Mouse (Mus musculus): ENCODE measurements around the gene Mesp1. TPM values are rescaled to one million over a fixed set of nuclear protein-coding genes. Genes with fewer than 3 reads are reported as not detected.

Gene Mesp1
- total and polyA plus RNA-seq, 3 experiments = not detected

- H3K36me3 ChIP-seq (replicated peaks in 1 of 2; ENCODE audit: control insufficient read depth in 1 of 2, insufficient read depth in 1 of 2, low read length in 1 of 2) = no peaks in the 10 kb centered on the region
- dilution Hi-C loops (cut with MboI; ENCODE audit: extremely low pct_ligation_motif_present, extremely low pct_unique_long_range_greater_than_20kb, low sequenced_read_pairs) (no loop called here), in situ Hi-C loops (cut with MboI; ENCODE audit: low pct_ligation_motif_present, low pct_unique_long_range_greater_than_20kb, low sequenced_read_pairs) (no loop called here)
- no peak overlapping the region for H3K27ac ChIP-seq (ENCODE audit: insufficient read depth, low read depth)
- peak; percentile 51 for DNase-seq (ENCODE audit: extremely low read depth)
- H3K4me1 ChIP-seq (ENCODE audit: control insufficient read depth in 1 of 2, insufficient read depth in 2 of 2) = peaks cover 0 to 3% of the 10 kb centered on the region in 2 experiments; a peak in 1 of 4 replicates
- no peak overlapping the region for H3K4me3 ChIP-seq (replicated peaks in 1 of 3; ENCODE audit: low read depth in 2 of 3, low read length in 2 of 3, poor library complexity in 1 of 3)
- H3K9ac ChIP-seq (ENCODE audit: insufficient read depth, low read depth) = no peak overlapping the region
- H3K4me2 ChIP-seq (ENCODE audit: insufficient read depth, low read depth, poor library complexity, severe bottlenecking) = no peak overlapping the region
- TF ChIP-seq E2F4 (IDR thresholded peaks at IDR 0.05; ENCODE audit: insufficient replicate concordance, low read depth, low read length) = no peak
- TF ChIP-seq TBP (conservative IDR thresholded peaks at IDR 0.05; ENCODE audit: low read depth, low read length) = no peak
- no peak for TF ChIP-seq JUN (IDR thresholded peaks at IDR 0.05; ENCODE audit: insufficient read depth, low read depth, low read length)
- peak; percentile 74 to 85 for TF ChIP-seq CTCF (conservative IDR thresholded peaks at IDR 0.05 in 1 of 2, IDR thresholded peaks at IDR 0.05 in 1 of 2; ENCODE audit: low read depth in 2 of 2, low read length in 2 of 2)
- peak; percentile 36 for TF ChIP-seq RAD21 (IDR thresholded peaks at IDR 0.05; ENCODE audit: low read depth, low read length)
- TF ChIP-seq SMC3 (IDR thresholded peaks at IDR 0.05; ENCODE audit: low read depth, low read length) = peak; percentile 49
- TF ChIP-seq USF2 (conservative IDR thresholded peaks at IDR 0.05; ENCODE audit: low read depth, low read length) = no peak
- peaks cover 3% of the 10 kb centered on the region for H3K27me3 ChIP-seq (replicated peaks)
- no peaks in the 10 kb centered on the region for H3K79me2 ChIP-seq (replicated peaks; ENCODE audit: control insufficient read depth, extremely low read depth, insufficient read depth, poor library complexity, severe bottlenecking)
- H3K9me3 ChIP-seq (replicated peaks; ENCODE audit: low read length) = no peaks in the 10 kb centered on the region
Measured at GRCm38 (mm10) chr7:79786295-79786694, 7.3 kb downstream of the Mesp1 start.

- TF ChIP-seq POLR2AphosphoS2 (IDR thresholded peaks at IDR 0.05; ENCODE audit: low read depth, low read length) = no peak
- no peak for TF ChIP-seq ZNF384 (IDR thresholded peaks at IDR 0.05; ENCODE audit: low read depth, low read length)
- no peak for TF ChIP-seq PAX5 (IDR thresholded peaks at IDR 0.05; ENCODE audit: low read length)
- no peak for TF ChIP-seq UBTF (IDR thresholded peaks at IDR 0.05; ENCODE audit: low read depth, low read length)
- TF ChIP-seq JUN (IDR thresholded peaks at IDR 0.05; ENCODE audit: insufficient read depth, low read depth, low read length) = no peak
- no peak for TF ChIP-seq MAX (IDR thresholded peaks at IDR 0.05; ENCODE audit: low read length)
- TF ChIP-seq MYC (IDR thresholded peaks at IDR 0.05; ENCODE audit: low read depth, low read length) = no peak
- dilution Hi-C loops (cut with MboI; ENCODE audit: extremely low pct_ligation_motif_present, extremely low pct_unique_long_range_greater_than_20kb, low sequenced_read_pairs) (no loop called here), in situ Hi-C loops (cut with MboI; ENCODE audit: low pct_ligation_motif_present, low pct_unique_long_range_greater_than_20kb, low sequenced_read_pairs) (no loop called here)
- H3K27me3 ChIP-seq (replicated peaks) = peaks cover 3% of the 10 kb centered on the region
- no peak overlapping the region for H3K4me3 ChIP-seq (replicated peaks in 1 of 3; ENCODE audit: low read depth in 2 of 3, low read length in 2 of 3, poor library complexity in 1 of 3)
- H3K36me3 ChIP-seq (replicated peaks in 1 of 2; ENCODE audit: control insufficient read depth in 1 of 2, insufficient read depth in 1 of 2, low read length in 1 of 2) = no peaks in the 10 kb centered on the region
- H3K4me1 ChIP-seq (ENCODE audit: control insufficient read depth in 1 of 2, insufficient read depth in 2 of 2) = peaks cover 0 to 10% of the 10 kb centered on the region in 2 experiments; a peak in 3 of 4 replicates
- no peaks in the 10 kb centered on the region for H3K9me3 ChIP-seq (replicated peaks; ENCODE audit: low read length)
- H3K27ac ChIP-seq (ENCODE audit: insufficient read depth, low read depth) = no peak overlapping the region
- H3K4me2 ChIP-seq (ENCODE audit: insufficient read depth, low read depth, poor library complexity, severe bottlenecking) = no peak overlapping the region
- H3K79me2 ChIP-seq (replicated peaks; ENCODE audit: control insufficient read depth, extremely low read depth, insufficient read depth, poor library complexity, severe bottlenecking) = no peaks in the 10 kb centered on the region
- H3K9ac ChIP-seq (ENCODE audit: insufficient read depth, low read depth) = no peak overlapping the region
- no peak for DNase-seq (ENCODE audit: extremely low read depth)
Measured at GRCm38 (mm10) chr7:79782516-79782855, 11.1 kb downstream of the Mesp1 start.

GRCm38 (mm10) chr7:79781826-79782515 is 11.6 kb downstream of the Mesp1 start:
- dilution Hi-C loops (cut with MboI; ENCODE audit: extremely low pct_ligation_motif_present, extremely low pct_unique_long_range_greater_than_20kb, low sequenced_read_pairs) = no loop called here
- H3K36me3 ChIP-seq (replicated peaks in 1 of 2; ENCODE audit: control insufficient read depth in 1 of 2, insufficient read depth in 1 of 2, low read length in 1 of 2) = no peaks in the 10 kb centered on the region
- DNase-seq (ENCODE audit: extremely low read depth) = no peak
- H3K4me1 ChIP-seq (ENCODE audit: control insufficient read depth in 1 of 2, insufficient read depth in 2 of 2) = peaks cover 0 to 10% of the 10 kb centered on the region in 2 experiments; a peak in 3 of 4 replicates
- TF ChIP-seq TBP (conservative IDR thresholded peaks at IDR 0.05; ENCODE audit: low read depth, low read length) = 0 out of 2 replicates have a peak, but pooled peaks have one; percentile 30
- no peak for TF ChIP-seq CHD1 (IDR thresholded peaks at IDR 0.05; ENCODE audit: low read depth, low read length)
- no peak overlapping the region for H3K4me3 ChIP-seq (replicated peaks in 1 of 3; ENCODE audit: low read depth in 2 of 3, low read length in 2 of 3, poor library complexity in 1 of 3)
- in situ Hi-C loops (cut with MboI; ENCODE audit: low pct_ligation_motif_present, low pct_unique_long_range_greater_than_20kb, low sequenced_read_pairs) = no loop called here
- H3K4me2 ChIP-seq (ENCODE audit: insufficient read depth, low read depth, poor library complexity, severe bottlenecking) = no peak overlapping the region
- no peaks in the 10 kb centered on the region for H3K79me2 ChIP-seq (replicated peaks; ENCODE audit: control insufficient read depth, extremely low read depth, insufficient read depth, poor library complexity, severe bottlenecking)
- H3K27me3 ChIP-seq (replicated peaks) = peaks cover under 1% of the 10 kb centered on the region
- H3K9me3 ChIP-seq (replicated peaks; ENCODE audit: low read length) = no peaks in the 10 kb centered on the region
- no peak overlapping the region for H3K9ac ChIP-seq (ENCODE audit: insufficient read depth, low read depth)
- no peak overlapping the region for H3K27ac ChIP-seq (ENCODE audit: insufficient read depth, low read depth)
